Mouse (Mus musculus) embryonic facial prominence, embryonic 11.5 days (tissue): Measurements from ENCODE around the gene Ppp3ca. TPM values are rescaled to one million over a fixed set of nuclear protein-coding genes. Genes with fewer than 3 reads are reported as not detected.

Experiments
- ATAC-seq: fragments of 200-750 bp; cut with Nextera tagmentation; replicated peaks from 2 replicates; pipeline ENCODE4 v1.8.0; 2017; ENCODE audit warnings: low read depth; ENCODE audit not compliant: insufficient number of reproducible peaks, low FRiP score, low TSS enrichment
- DNase-seq: peaks from one replicate; pipeline ENCODE4 v3.0.0-alpha.2; 2015; ENCODE audit warnings: low spot score
- H3K27ac ChIP-seq: fragments of 300-500 bp; sonication (generic); replicated peaks from 2 replicates; pipeline ENCODE4 v1.5.1; 2014; ENCODE audit warnings: mild to moderate bottlenecking, low read depth, low read length, control low read depth
- H3K27me3 ChIP-seq: fragments of 300-500 bp; sonication (generic); 2 replicates; pipeline ENCODE4 v1.6.1; 2014; ENCODE audit warnings: mild to moderate bottlenecking, low read length, moderate library complexity, mixed read lengths; ENCODE audit not compliant: control insufficient read depth, insufficient read depth
- H3K36me3 ChIP-seq: fragments of 300-500 bp; sonication (generic); replicated peaks from 2 replicates; pipeline ENCODE4 v1.6.1; 2014; ENCODE audit warnings: low read depth, mild to moderate bottlenecking, low read length, moderate library complexity, mixed read lengths; ENCODE audit not compliant: control insufficient read depth, insufficient read depth
- H3K4me1 ChIP-seq: fragments of 300-500 bp; sonication (generic); 2 replicates; pipeline ENCODE4 v1.6.1; 2014; ENCODE audit warnings: low read length, mixed read lengths; ENCODE audit not compliant: control insufficient read depth, insufficient read depth
- H3K4me2 ChIP-seq: fragments of 300-500 bp; sonication (generic); 2 replicates; pipeline ENCODE4 v1.6.1; 2014; ENCODE audit warnings: low read depth, mild to moderate bottlenecking, control low read depth, low read length, moderate library complexity
- H3K4me3 ChIP-seq: fragments of 300-500 bp; sonication (generic); 2 replicates; pipeline ENCODE4 v1.5.1; 2014; ENCODE audit warnings: low read depth, low read length, control low read depth
- H3K9ac ChIP-seq: fragments of 300-500 bp; sonication (generic); replicated peaks from 2 replicates; pipeline ENCODE4 v1.6.1; 2014; ENCODE audit warnings: mild to moderate bottlenecking, control low read depth, low read length
- H3K9me3 ChIP-seq: fragments of 300-500 bp; sonication (generic); replicated peaks from 2 replicates; pipeline ENCODE4 v1.6.1; 2016; ENCODE audit warnings: mild to moderate bottlenecking, low read length, inconsistent platforms, mixed read lengths; ENCODE audit not compliant: control insufficient read depth
- WGBS: fragments of 180-500 bp; shearing (Covaris S2); extraction: QIAGEN DNeasy Blood & Tissue Kit; methylation state at CpG from one replicate; pipeline ENCODE4 v1.1.7; 2014; 5-methylcytosine and 5-hydroxymethylcytosine counted together
- polyA plus RNA-seq: library from polyadenylated mRNA; unstranded; fragments of >200 nt; fragmentation: Nextera tagmentation; extraction: Ambion mirVana; gene quantifications from 2 replicates; pipeline ENCODE4 v1.2.1, GENCODE M21; 2014

The Ppp3ca gene
- polyA plus RNA-seq, 1 experiment from 2014 or later: 57.4 TPM

- Histone ChIP-seq H3K9ac (no peak overlapping the region), H3K27me3 (no peaks in the 10 kb centered on the region), H3K4me2 (no peak overlapping the region), H3K4me1 (no peaks in the 10 kb centered on the region), H3K9me3 (no peaks in the 10 kb centered on the region), H3K36me3 (no peaks in the 10 kb centered on the region), H3K4me3 (no peak overlapping the region), H3K27ac (no peak overlapping the region)
- ATAC-seq (no peak), DNase-seq (no peak)
- 86% methylated on average over 9 of the region's 9 CpGs for WGBS
These were observed 217.8 kb downstream of the Ppp3ca start for GRCm38 (mm10) chr3:136887741-136888140.

DNA sequence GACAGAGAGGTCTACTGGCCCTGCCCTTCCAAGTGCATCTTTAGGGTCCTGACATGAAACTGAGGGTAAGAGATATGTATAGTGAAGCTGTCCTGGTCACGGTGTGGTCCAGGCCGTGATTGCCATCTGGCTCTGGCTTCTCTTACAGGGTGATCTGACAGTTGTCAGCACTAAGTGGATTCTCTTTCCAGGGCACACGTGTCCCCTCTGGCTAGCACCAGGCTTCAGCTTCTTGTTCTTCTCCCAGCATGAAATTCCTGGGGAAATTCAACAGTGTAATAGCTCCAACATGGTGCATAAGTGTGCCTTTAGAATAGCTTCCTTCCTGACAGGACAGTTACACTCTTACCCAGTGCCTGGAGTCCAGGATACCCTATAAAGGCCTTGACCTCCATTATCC lies 222.2 kb downstream of the Ppp3ca start:
- H3K27me3 ChIP-seq: no peaks in the 10 kb centered on the region
- no peaks in the 10 kb centered on the region; the same call in 1 of the 2 replicates for H3K36me3 ChIP-seq
- 52% methylated on average over 3 of the region's 3 CpGs for WGBS
- ATAC-seq (no peak), DNase-seq (no peak)
- no peak overlapping the region for H3K4me2 ChIP-seq
- no peaks in the 10 kb centered on the region for H3K9me3 ChIP-seq
- H3K4me1 ChIP-seq: no peaks in the 10 kb centered on the region
- H3K27ac ChIP-seq: no peak overlapping the region
- H3K9ac ChIP-seq: no peak overlapping the region
- no peak overlapping the region for H3K4me3 ChIP-seq

DNA sequence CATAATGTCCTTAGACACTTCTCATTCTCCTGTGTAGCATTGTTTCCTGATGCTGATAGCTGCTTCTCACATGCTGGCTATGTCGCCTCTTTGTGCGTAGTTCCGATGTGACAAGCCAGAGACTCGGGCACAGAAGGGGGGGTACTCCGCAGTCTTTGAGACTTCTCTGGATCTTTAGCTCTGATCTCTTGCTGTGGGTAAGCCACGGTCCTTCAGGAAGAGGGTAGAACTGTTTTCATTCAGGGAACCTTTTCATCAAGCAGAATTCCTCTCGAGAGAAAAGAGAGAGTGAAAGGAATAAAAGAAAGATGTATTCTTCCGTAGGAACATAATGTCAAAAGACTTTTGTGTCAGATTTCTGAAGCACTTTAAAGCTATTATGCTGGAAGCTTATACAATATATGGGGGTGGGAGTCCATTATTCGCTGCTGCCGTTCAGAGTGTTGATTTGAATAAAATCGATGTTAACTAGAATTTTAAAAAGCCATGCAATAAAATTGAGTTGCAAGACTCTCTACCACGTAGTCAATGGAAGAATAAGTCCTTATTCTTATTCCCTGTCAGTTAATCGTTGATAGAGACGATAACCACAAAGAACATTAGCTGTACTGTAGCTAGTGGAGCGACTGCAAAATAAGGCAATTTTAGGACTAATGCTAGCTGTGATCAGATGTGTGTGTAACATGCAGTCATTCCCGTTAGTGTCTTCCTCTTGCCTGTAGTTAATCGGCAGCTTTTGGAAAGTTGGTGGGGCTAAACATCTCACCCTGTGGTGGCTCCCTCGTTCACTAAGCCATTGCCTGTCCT lies 223.9 kb downstream of the Ppp3ca start:
- 77% methylated on average over 18 of the region's 18 CpGs for WGBS
- H3K27me3 ChIP-seq: no peaks in the 10 kb centered on the region
- no peak overlapping the region for H3K4me2 ChIP-seq
- H3K36me3 ChIP-seq: no peaks in the 10 kb centered on the region; the same call in 1 of the 2 replicates
- no peak for DNase-seq
- H3K27ac ChIP-seq: no peak overlapping the region
- H3K9ac ChIP-seq: no peak overlapping the region
- H3K4me1 ChIP-seq: no peaks in the 10 kb centered on the region
- no peaks in the 10 kb centered on the region for H3K9me3 ChIP-seq
- ATAC-seq: no peak
- H3K4me3 ChIP-seq: no peak overlapping the region

DNA sequence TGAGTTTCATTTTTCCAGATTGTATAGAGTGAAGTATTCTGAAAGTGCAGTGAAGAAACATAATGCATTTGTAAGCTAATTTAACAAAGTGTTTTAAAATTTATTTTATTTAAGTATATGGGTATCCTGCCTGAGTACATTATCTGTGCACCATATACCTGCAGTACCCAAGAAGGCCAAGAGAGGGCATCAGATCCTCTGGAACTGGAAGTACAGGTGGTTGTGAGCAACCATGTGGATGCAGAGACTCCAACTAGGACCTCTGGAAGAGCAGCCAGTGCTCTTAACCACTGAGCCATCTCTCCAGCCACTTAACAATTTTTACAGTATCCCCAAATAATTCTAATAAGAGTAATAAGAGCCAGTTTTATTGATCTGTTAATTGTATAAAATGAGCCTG lies 225.6 kb downstream of the Ppp3ca start:
- Histone ChIP-seq H3K27me3 (no peaks in the 10 kb centered on the region), H3K36me3 (no peaks in the 10 kb centered on the region; the same call in 1 of the 2 replicates), H3K9me3 (no peaks in the 10 kb centered on the region), H3K4me1 (no peaks in the 10 kb centered on the region), H3K4me2 (no peak overlapping the region), H3K4me3 (no peak overlapping the region), H3K27ac (no peak overlapping the region), H3K9ac (no peak overlapping the region)
- peak; percentile 12 for DNase-seq
- ATAC-seq: no peak

DNA sequence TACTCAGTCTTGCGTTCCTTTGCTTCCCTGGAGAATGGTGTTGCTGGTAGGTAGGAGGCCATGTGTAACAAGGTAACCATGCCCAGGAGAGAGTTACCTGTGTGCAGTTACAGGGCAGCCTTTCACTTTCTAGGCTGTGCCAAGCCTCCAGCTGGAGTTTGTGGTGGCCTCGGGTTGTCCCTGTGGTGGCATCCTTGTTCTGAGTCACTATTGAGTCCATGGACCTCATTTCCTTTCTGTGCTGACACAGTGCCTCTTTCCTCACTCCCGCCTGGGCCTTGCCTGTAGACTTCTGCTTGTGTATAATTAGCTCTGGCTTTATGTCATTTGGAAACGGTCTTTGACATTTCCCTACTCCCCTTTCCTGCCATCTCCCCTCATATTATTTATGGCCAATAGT lies 226.4 kb downstream of the Ppp3ca start:
- Histone ChIP-seq H3K9ac (no peak overlapping the region), H3K4me1 (no peaks in the 10 kb centered on the region), H3K4me3 (no peak overlapping the region), H3K27ac (no peak overlapping the region), H3K4me2 (no peak overlapping the region), H3K27me3 (no peaks in the 10 kb centered on the region), H3K9me3 (no peaks in the 10 kb centered on the region), H3K36me3 (no peaks in the 10 kb centered on the region; the same call in 1 of the 2 replicates)
- WGBS: 92% methylated on average over 4 of the region's 4 CpGs
- ATAC-seq (no peak), DNase-seq (no peak)

GRCm38 (mm10) chr3:136899744-136900143 lies 229.8 kb downstream of the Ppp3ca start:
- Histone ChIP-seq H3K27ac (no peak overlapping the region), H3K4me1 (no peaks in the 10 kb centered on the region), H3K36me3 (no peaks in the 10 kb centered on the region; the same call in 1 of the 2 replicates), H3K9ac (no peak overlapping the region), H3K4me3 (no peak overlapping the region), H3K4me2 (no peak overlapping the region), H3K9me3 (no peaks in the 10 kb centered on the region), H3K27me3 (no peaks in the 10 kb centered on the region)
- ATAC-seq (no peak), DNase-seq (no peak)
- WGBS: 78% methylated on average over 2 of the region's 2 CpGs

DNA sequence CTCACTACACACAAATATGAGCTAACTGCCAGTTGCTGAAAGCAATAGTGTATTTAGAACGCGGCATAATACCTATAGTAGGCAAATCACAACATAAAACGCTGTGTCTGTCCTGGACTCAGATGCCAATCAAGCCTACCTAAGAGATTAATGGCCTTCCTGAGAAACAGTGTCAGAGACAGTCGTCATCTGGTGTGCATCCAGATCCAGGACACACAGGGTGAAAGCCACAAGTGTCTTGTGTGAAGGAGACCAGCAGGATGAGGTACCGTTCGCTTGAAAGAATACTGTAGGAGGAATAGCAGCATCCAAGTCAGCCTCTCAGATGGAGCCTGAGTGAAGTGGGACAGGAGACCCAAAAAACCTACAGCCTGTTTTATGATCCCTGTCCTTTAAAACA lies 231.1 kb downstream of the Ppp3ca start:
- Histone ChIP-seq H3K4me2 (no peak overlapping the region), H3K9ac (no peak overlapping the region), H3K36me3 (no peaks in the 10 kb centered on the region), H3K4me1 (no peaks in the 10 kb centered on the region), H3K4me3 (no peak overlapping the region), H3K27me3 (no peaks in the 10 kb centered on the region), H3K27ac (no peak overlapping the region), H3K9me3 (no peaks in the 10 kb centered on the region)
- DNase-seq (no peak), ATAC-seq (no peak)
- WGBS: 87% methylated on average over 6 of the region's 6 CpGs

GRCm38 (mm10) chr3:136902776-136903175 lies 232.9 kb downstream of the Ppp3ca start:
- ATAC-seq (no peak), DNase-seq (no peak)
- Histone ChIP-seq H3K4me1 (no peaks in the 10 kb centered on the region), H3K9me3 (no peaks in the 10 kb centered on the region), H3K4me3 (no peak overlapping the region), H3K9ac (no peak overlapping the region), H3K27ac (no peak overlapping the region), H3K4me2 (no peak overlapping the region), H3K36me3 (no peaks in the 10 kb centered on the region), H3K27me3 (no peaks in the 10 kb centered on the region)
- WGBS: 95% methylated on average over 18 of the region's 18 CpGs
